Mouse (Mus musculus): ENCODE measurements around the gene Atp4a.
"Not testable (repeated sequence)": the region's sequence is repeated elsewhere in the genome, so short reads cannot be mapped to it uniquely, and the experiment has no call there.

Gene Atp4a

GRCm38 (mm10) chr7:30729396-30730063 lies 17.5 kb downstream of the Atp4a start, which contains the start of gene Tmem147:
Tmem147 (minus strand) TSS chr7:30729540.
- peak; percentile 94 for ATAC-seq (ENCODE audit: low TSS enrichment)

DNA sequence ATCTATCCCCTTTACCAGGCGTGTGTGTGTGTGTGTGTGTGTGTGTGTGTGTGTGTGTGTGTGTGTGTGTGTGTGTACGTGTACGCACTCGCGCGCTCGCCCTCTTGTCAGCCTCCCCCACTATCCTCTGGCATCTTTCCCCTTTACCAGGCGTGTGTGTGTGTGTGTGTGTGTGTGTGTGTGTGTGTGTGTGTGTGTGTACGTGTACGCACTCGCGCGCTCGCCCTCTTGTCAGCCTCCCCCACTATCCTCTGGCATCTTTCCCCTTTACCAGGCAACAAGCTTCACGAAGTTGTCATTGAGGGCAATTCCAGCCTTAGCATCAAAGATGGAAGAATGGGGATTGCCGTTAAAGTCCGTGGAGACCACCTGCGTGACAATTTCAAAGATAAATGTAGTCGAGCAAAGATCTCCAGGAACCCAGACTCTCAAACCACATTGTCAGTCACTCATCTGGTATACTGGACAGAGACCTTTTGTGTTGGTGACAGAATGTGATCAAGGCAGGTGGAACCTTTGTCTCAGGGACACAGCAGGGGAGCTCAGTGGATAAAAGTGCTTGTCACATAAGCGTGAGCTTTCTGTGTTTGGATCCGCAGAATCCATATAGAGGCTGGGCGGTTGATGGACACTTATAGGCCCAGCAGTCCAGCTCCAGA lies 18.2 kb downstream of the Atp4a start:
- not testable (repeated sequence) for ATAC-seq (ENCODE audit: low TSS enrichment)

GRCm38 (mm10) chr7:30736211-30736610 lies 24.2 kb downstream of the Atp4a start:
- ATAC-seq (ENCODE audit: low TSS enrichment), result no peak

DNA sequence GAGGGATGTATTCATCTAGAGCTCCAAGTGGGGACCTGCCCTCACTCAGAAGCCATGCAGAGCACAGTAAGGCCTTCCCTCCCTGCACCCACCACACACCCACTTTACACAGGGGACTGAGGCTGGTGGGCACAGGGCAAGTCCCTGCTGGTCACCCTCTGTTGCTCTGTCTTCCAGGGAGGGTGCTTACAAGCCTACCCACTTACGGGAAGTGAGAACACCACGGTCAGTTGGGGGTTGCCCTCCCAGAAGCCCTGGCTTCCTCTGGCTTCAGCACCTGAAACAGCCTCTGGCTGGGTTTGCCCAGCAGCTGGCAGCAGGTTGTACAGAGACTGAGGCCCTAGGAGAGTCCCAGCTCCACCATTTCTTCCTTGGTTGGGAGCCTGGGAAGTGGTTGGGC lies 30.6 kb downstream of the Atp4a start:
- ATAC-seq (ENCODE audit: low TSS enrichment), result not testable (repeated sequence)

GRCm38 (mm10) chr7:30743617-30744016 lies 31.6 kb downstream of the Atp4a start, which contains the start of gene Gapdhs:
Gapdhs (minus strand) TSS chr7:30743681.
- not testable (repeated sequence) for ATAC-seq (ENCODE audit: low TSS enrichment)

GRCm38 (mm10) chr7:30744022-30744598 lies 32.1 kb downstream of the Atp4a start:
- ATAC-seq (ENCODE audit: low TSS enrichment), result no peak

DNA sequence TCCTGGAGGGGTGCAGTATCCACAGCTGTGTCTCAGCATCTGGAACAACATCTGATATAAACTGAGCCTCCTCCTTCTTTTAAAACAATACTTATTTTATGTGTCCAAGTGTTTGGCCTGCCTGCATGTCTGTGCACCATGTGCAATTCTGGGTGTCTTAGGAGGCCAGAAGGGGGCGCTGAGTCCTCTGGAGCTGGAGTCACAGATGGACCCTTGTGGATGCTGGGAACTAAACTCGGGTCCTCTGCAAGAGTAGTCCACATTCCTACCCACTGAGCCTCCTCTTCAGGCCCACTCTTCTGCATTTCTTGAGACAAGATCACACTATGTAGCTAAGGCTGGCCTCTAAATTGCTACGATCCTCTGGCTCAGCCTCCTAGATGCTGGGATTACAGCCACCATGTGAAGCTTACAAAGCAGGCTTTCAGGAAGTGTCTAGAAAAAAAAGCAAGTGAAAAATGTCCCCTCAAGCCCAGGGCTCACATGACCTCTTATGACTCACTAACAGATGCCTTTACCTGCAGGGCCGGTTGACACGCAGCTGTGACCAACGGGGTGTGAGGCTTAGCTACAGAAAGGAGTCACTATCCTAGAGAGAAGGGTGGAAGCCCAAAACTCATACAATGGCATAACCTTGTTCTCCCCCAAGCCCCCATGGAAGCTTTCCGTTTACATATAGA lies 35.7 kb downstream of the Atp4a start:
- no peak for ATAC-seq (ENCODE audit: low TSS enrichment)

DNA sequence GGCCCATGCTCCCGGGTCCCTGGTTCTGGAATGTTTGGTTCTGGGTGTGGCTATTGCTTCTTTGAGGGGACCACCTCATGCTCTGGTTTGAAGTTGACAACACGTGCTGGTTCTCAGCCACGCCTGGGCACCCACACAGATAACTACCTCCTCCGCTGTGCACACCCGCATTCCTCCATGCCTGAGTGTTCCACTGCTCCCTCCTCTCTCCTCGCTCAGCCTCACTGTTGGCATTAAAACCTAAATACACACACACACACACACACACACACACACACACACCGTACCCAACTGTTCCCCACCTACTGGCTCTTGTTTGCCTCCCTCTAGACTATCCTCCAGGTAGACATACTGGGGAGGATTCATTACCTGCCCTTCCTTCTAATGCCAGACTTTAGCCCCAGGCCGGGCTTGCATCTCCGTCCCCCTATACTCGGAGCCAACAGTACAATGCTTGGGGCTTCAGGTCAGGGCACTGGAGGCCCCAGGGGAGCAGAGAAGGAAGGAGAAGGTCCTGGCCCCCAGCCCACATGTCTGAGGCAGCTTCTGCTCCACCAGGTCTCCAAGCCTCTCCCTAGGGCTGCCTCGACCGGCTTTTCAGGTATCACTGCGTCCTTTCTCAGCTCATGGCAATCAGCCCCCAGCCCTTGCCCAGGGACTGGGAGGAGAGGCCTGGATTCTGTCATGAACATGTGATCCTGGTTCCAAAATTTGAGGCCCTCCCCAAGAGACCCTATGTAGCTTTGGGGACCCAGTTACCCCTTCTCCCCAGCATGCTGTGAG lies 38.0 kb downstream of the Atp4a start:
- ATAC-seq (ENCODE audit: low TSS enrichment), result no peak; the same call in 1 of the 2 replicates

- ATAC-seq (ENCODE audit: low TSS enrichment), result no peak
Measured at GRCm38 (mm10) chr7:30751086-30751669, 39.2 kb downstream of the Atp4a start, which contains the start of gene Sbsn. Sbsn (plus strand) TSS chr7:30751471.

GRCm38 (mm10) chr7:30757001-30757400 lies 45.0 kb downstream of the Atp4a start:
- ATAC-seq (ENCODE audit: low TSS enrichment), result no peak

DNA sequence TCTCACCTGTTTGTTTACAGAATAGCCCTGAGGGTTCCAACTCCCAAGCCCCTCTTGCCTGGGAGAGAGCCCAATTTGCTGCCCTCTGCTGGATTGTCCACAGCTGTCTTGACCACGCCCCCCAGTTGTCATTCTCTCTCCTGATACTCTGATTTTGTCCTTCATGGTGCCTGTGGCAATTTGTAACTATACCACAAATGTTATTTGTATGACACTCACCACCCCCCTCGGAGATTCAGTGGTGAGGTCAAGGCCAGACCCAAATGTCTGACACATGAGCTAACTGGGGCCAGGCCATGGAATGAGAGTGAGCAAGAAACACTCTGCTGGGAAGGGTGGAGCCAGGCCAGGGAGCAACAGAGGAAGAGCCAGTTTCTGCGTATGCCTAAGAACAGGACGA lies 46.8 kb downstream of the Atp4a start:
- no peak for ATAC-seq (ENCODE audit: low TSS enrichment)

- ATAC-seq (ENCODE audit: low TSS enrichment), result no peak
Measured at GRCm38 (mm10) chr7:30761769-30762352, 49.9 kb downstream of the Atp4a start.

DNA sequence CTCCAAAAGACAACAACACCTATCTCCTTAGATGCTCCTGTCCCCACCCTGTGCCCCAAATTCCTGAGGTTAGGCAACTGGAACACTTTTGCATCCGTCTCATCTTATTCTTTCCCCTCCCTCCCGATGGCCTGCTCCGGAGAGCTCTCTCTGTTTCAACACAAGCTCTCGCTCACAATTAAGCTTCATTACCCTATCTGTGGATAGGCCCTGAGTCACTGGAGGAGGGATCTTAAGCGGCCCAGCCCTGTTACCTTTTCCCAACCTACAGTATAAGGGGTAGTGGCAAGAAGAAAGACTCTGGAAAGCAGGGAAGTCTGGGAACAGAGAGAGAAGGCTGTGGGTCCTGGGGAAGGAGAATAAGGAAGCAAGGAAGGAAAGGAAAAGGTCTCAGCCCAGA lies 51.4 kb downstream of the Atp4a start, which contains the start of gene Dmkn:
Gene Dmkn (plus strand): TSS at position 301 of the 400 bp plus-strand sequence.
- ATAC-seq (ENCODE audit: low TSS enrichment), result no peak

DNA sequence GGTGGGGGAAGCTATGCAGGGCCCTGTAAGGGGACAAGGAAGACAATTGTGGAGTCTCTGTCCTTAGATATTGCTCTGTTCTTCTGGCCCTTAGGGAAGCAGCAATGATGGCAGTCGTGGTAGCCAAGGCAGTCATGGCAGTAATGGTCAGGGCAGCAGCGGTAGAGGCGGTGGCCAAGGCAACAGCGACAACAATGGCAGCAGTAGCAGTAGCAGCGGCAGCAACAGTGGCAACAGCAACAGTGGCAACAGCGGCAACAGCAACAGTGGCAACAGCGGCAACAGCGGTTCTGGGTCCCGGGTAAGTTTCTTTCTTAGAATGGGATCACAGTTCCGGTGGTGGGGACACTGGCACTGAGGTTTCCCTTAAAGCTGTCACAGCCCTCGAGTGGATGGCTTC lies 53.2 kb downstream of the Atp4a start:
- no peak for ATAC-seq (ENCODE audit: low TSS enrichment)

DNA sequence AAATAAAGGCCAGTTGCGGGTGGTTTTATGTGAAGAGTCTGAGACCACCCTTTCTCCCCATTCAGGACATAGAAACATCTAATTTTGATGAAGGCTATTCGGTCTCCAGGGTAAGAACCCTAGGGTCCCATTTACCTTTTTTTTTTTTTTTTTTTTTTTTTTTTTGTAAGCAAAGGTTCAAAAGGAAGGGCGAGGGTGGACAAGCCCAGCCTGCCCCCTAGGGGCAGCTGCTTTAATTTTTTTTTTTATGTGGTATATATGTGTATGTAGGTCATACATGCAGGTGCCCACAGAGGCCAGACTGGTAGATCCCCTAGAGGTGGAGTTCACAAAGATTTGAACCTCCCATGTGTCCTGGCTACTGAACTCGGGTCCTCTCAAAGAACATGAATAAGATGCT lies 54.4 kb downstream of the Atp4a start:
- no peak for ATAC-seq (ENCODE audit: low TSS enrichment)

DNA sequence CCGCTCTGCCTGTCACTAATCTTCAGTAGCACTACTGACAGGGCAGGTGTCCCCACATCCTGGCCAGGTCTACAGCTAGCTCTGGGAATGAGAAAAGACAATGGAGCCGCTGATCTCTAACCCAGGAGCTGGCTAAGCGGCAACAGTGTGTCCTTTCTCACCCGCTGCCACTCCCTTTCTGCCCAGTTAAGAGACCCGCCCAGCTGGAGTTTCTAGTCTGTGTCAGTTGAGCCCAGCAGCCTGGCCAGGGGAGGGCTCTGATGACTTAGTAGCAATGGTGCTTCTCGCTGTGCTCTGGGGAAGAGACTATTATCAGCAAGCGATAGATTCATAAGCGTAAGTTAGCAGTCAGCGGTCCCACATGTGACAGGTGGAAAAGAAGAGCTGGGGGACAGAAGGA lies 57.2 kb downstream of the Atp4a start:
- ATAC-seq (ENCODE audit: low TSS enrichment), result no peak

Data from frontal cortex, adult (tissue).